Mouse (Mus musculus): ENCODE measurements around the gene Prss40.

DNA sequence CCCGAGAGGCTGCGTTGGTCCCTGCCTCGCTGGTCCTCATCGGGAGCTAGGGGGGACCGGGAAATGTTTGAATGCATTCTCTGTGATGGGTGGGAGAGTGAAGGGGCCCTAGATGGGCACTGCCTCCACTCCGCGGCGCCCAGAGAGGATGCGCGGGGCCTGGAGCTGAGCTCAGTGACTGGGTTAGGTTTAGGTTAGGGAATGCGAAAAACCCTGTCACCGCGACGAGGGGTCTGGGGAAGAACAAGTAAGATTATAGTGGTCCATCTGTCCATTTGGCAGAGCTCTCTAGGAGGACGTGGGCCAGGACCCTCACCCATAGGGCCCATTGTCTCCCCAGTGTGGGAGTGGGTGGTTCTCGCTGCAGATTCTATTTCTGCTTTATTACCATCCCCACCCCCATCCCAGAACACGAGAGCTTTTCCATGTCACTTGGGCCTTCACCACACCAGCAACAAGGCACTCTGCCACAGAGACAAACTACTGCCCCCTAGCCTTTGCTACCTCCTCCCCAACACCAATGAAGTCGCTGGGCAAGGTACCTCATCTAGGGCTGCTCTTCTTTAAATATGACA lies 19.1 kb upstream of the Prss40 start:
- TF ChIP-seq CTCF (conservative IDR thresholded peaks at IDR 0.05; ENCODE audit: low read length), result no peak
- TF ChIP-seq NANOG (IDR thresholded peaks at IDR 0.05; ENCODE audit: borderline replicate concordance, low read length), result no peak
- no peak for TF ChIP-seq POU5F1 (IDR thresholded peaks at IDR 0.05; ENCODE audit: borderline replicate concordance, low read length)
